32 mouse cellular contexts compared by ENCODE assay signal in genomic region chr8:122452154-122452553, GRCm38 (mm10). TPM values are rescaled to one million over a fixed set of nuclear protein-coding genes. Genes with fewer than 3 reads are reported as not detected.
DNase-seq lines count a peak whose midpoint lies in the region; ATAC-seq and TF ChIP-seq lines count a peak whose summit lies in the region.
"Had no signal": no experiment of that assay in that cellular context is flagged by ENCODE, and none has a peak within 500 bp of the region (broad histone marks: within the 10 kb centered on the region; RNA-seq: fewer than 3 reads in every experiment).

No protein-coding gene starts in this region.

- no peaks in the 10 kb centered on the region for H3K9me3 ChIP-seq in heart, embryonic 10.5 days
- H3K9me3 ChIP-seq in heart, embryonic 16.5 days (replicated peaks; ENCODE audit: control insufficient read depth, low read length): no peaks in the 10 kb centered on the region
- no peaks in the 10 kb centered on the region for H3K9me3 ChIP-seq in forebrain, embryonic 11.5 days (ENCODE audit: control insufficient read depth, low read length)
- H3K9me3 ChIP-seq: forebrain, embryonic 12.5 days; hindbrain, embryonic 10.5 days; intestine, embryonic 15.5 days; limb, embryonic 13.5 days; stomach, embryonic 15.5 days had no signal

- ATAC-seq in heart, embryonic 16.5 days (replicated peaks; ENCODE audit: extremely low read depth, insufficient read depth, low FRiP score): peak; percentile 65
- no peak for ATAC-seq in megakaryocyte progenitor cell, adult 5-6 weeks (replicated peaks; ENCODE audit: poor library complexity)
- ATAC-seq in forebrain, embryonic 11.5 days (replicated peaks; ENCODE audit: low FRiP score): no peak
- no peak for ATAC-seq in activated CD4-positive, CD25-positive, alpha-beta regulatory T cell, adult 4 months
- ATAC-seq: CD4-positive, CD25-positive, alpha-beta regulatory T cell, adult 4 months; hindbrain, embryonic 16.5 days; midbrain, embryonic 16.5 days had no signal

- H3K27ac ChIP-seq in gastrocnemius, adult 2 months: peak overlapping the region; percentile 90
- peak overlapping the region; percentile 87 for H3K27ac ChIP-seq in heart, embryonic 10.5 days
- H3K27ac ChIP-seq in heart, embryonic 16.5 days (ENCODE audit: low read length): peak overlapping the region; percentile 98
- H3K27ac ChIP-seq in forebrain, embryonic 11.5 days (ENCODE audit: low read depth, low read length): no peak overlapping the region
- H3K27ac ChIP-seq: forebrain, embryonic 12.5 days; hindbrain, embryonic 10.5 days; intestine, embryonic 15.5 days; limb, embryonic 13.5 days; liver, embryonic 14.5 days; stomach, embryonic 15.5 days had no signal

- no peak overlapping the region for H3K9ac ChIP-seq in heart, embryonic 16.5 days (ENCODE audit: low read length)
- no peak overlapping the region for H3K9ac ChIP-seq in forebrain, embryonic 11.5 days (ENCODE audit: low read length)
- H3K9ac ChIP-seq: forebrain, embryonic 12.5 days; intestine, embryonic 15.5 days; limb, embryonic 13.5 days; liver, embryonic 14.5 days; lung, embryonic 14.5 days; stomach, embryonic 15.5 days had no signal

- no peak for TF ChIP-seq CTCF in gastrocnemius, adult 2 months (IDR thresholded peaks at IDR 0.05)

- peak; percentile 76 for DNase-seq in gastrocnemius, adult 2 months
- DNase-seq in gastrocnemius, postnatal 4 days (ENCODE audit: low spot score in 2 of 2): no peak
- peak; percentile 16 for DNase-seq in brain, adult 2 months (ENCODE audit: low read depth, low spot score)
- DNase-seq in heart, embryonic 10.5 days (ENCODE audit: low spot score): no peak
- no peak for DNase-seq in forebrain, embryonic 11.5 days (ENCODE audit: low spot score)
- DNase-seq: adrenal gland, postnatal 36 days; cerebellum, adult 11 months; cerebellum, adult 9-11 months; kidney, postnatal 25 days; layer of hippocampus, postnatal 36 days; lung, embryonic 14.5 days; right cerebral cortex, adult 18-20 months; right cerebral cortex, postnatal 4 days; thymus, postnatal 4 days had no signal

- peaks cover 11% of the 10 kb centered on the region; the same call in 1 of the 2 replicates for H3K36me3 ChIP-seq in heart, embryonic 10.5 days
- no peaks in the 10 kb centered on the region for H3K36me3 ChIP-seq in heart, embryonic 16.5 days (ENCODE audit: control insufficient read depth, insufficient read depth)
- H3K36me3 ChIP-seq in forebrain, embryonic 11.5 days (ENCODE audit: control insufficient read depth, insufficient read depth, low read length): no peaks in the 10 kb centered on the region
- H3K36me3 ChIP-seq: forebrain, embryonic 12.5 days; hindbrain, embryonic 10.5 days; intestine, embryonic 15.5 days; limb, embryonic 13.5 days; stomach, embryonic 15.5 days had no signal

- intact Hi-C loops in gastrocnemius, adult 2 months (cut with DNase I): no loop called here

- peaks cover 15% of the 10 kb centered on the region for H3K27me3 ChIP-seq in heart, embryonic 10.5 days (ENCODE audit: insufficient read depth, poor library complexity, severe bottlenecking)
- H3K27me3 ChIP-seq in heart, embryonic 16.5 days (ENCODE audit: control insufficient read depth, insufficient read depth, low read length): no peaks in the 10 kb centered on the region
- no peaks in the 10 kb centered on the region for H3K27me3 ChIP-seq in forebrain, embryonic 11.5 days (ENCODE audit: control insufficient read depth, insufficient read depth, low read length)
- H3K27me3 ChIP-seq: intestine, embryonic 15.5 days; stomach, embryonic 15.5 days had no signal

- peaks cover 57% of the 10 kb centered on the region for H3K4me1 ChIP-seq in heart, embryonic 10.5 days
- H3K4me1 ChIP-seq in heart, embryonic 16.5 days (ENCODE audit: control insufficient read depth, insufficient read depth, low read length): peaks cover 27% of the 10 kb centered on the region
- H3K4me1 ChIP-seq in forebrain, embryonic 11.5 days (replicated peaks; ENCODE audit: control insufficient read depth, insufficient read depth, low read length): no peaks in the 10 kb centered on the region
- H3K4me1 ChIP-seq: forebrain, embryonic 12.5 days; hindbrain, embryonic 10.5 days; intestine, embryonic 15.5 days; limb, embryonic 13.5 days; stomach, embryonic 15.5 days had no signal

- WGBS in heart, embryonic 10.5 days: 62% methylated on average over 10 of the region's 10 CpGs
- WGBS in heart, embryonic 16.5 days: 47% methylated on average over 9 of the region's 10 CpGs
- 86% methylated on average over 10 of the region's 10 CpGs for WGBS in forebrain, embryonic 11.5 days

- no peak overlapping the region; the same call in 1 of the 2 replicates for H3K4me2 ChIP-seq in heart, embryonic 16.5 days (ENCODE audit: low read depth, low read length)
- H3K4me2 ChIP-seq in forebrain, embryonic 11.5 days (ENCODE audit: low read depth, low read length, severe bottlenecking): no peak overlapping the region
- H3K4me2 ChIP-seq: forebrain, embryonic 12.5 days; intestine, embryonic 15.5 days; limb, embryonic 13.5 days; lung, embryonic 14.5 days; stomach, embryonic 15.5 days had no signal

- H3K4me3 ChIP-seq in gastrocnemius, adult 2 months: no peak overlapping the region
- H3K4me3 ChIP-seq in heart, embryonic 10.5 days: no peak overlapping the region
- no peak overlapping the region for H3K4me3 ChIP-seq in heart, embryonic 16.5 days (ENCODE audit: low read length)
- no peak overlapping the region for H3K4me3 ChIP-seq in forebrain, embryonic 11.5 days (ENCODE audit: low read depth, low read length)
- H3K4me3 ChIP-seq: forebrain, embryonic 12.5 days; hindbrain, embryonic 10.5 days; intestine, embryonic 15.5 days; limb, embryonic 13.5 days; stomach, embryonic 15.5 days had no signal

RNA-seq across cellular contexts. Expression of gene Snai3, which starts 8.4 kb away (rescaled TPM):
- 10 to 100 TPM; 11.3 TPM for total RNA-seq in gastrocnemius, adult 2 months (2021)
- 1 to 10 TPM; 4.9 to 7.7 TPM for total RNA-seq in gastrocnemius, postnatal 4 days (2021)
- 2.3 and 6.6 TPM in 2 replicates for polyA plus RNA-seq in heart, embryonic 10.5 days (2016; fragmentation: Nextera tagmentation; extraction: Ambion mirVana)
- 2.8 and 3.6 TPM in 2 replicates for polyA plus RNA-seq in heart, embryonic 16.5 days (2015; fragmentation: Nextera tagmentation; extraction: Ambion mirVana)
- total RNA-seq in megakaryocyte progenitor cell, adult 5-6 weeks (2015): 0.30 TPM in 1 of 2 replicates, not detected in the other
- total RNA-seq in megakaryocyte progenitor cell, adult 5-6 weeks (2017): not detected in 2 replicates
- polyA plus RNA-seq in forebrain, embryonic 11.5 days (2014; fragmentation: Nextera tagmentation; extraction: Ambion mirVana): 0.37 TPM in 1 of 2 replicates, not detected in the other
- 1 to 10 TPM; 3.2 to 5.1 TPM for polyA plus RNA-seq in activated CD4-positive, CD25-positive, alpha-beta regulatory T cell, adult 4 months (2017; shearing (Covaris generic))
- total RNA-seq: adrenal gland, adult 18-20 months; adrenal gland, postnatal 36 days; common myeloid progenitor, adult 5-6 weeks; layer of hippocampus, adult 8-10 months; layer of hippocampus, postnatal 36 days; left cerebral cortex, postnatal 14 days; megakaryocyte-erythroid progenitor cell, adult 5-6 weeks had no signal
- polyA plus RNA-seq: forebrain, embryonic 12.5 days; hindbrain, embryonic 10.5 days; hindbrain, embryonic 16.5 days; midbrain, embryonic 16.5 days; neural tube, embryonic 14.5 days had no signal

RNA-seq across cellular contexts. Expression of gene Mvd, which starts 8.9 kb away (rescaled TPM):
- 1 to 10 TPM; 5.1 to 6.4 TPM for total RNA-seq in gastrocnemius, adult 2 months (2021)
- total RNA-seq in gastrocnemius, postnatal 4 days (2021): 10 to 100 TPM; 14.7 to 18.4 TPM
- polyA plus RNA-seq in heart, embryonic 10.5 days (2016; fragmentation: Nextera tagmentation; extraction: Ambion mirVana): 41.7 and 43.8 TPM in 2 replicates
- 15.9 and 16.1 TPM in 2 replicates for polyA plus RNA-seq in heart, embryonic 16.5 days (2015; fragmentation: Nextera tagmentation; extraction: Ambion mirVana)
- total RNA-seq in megakaryocyte progenitor cell, adult 5-6 weeks (2015): 3.4 and 3.8 TPM in 2 replicates
- total RNA-seq in megakaryocyte progenitor cell, adult 5-6 weeks (2017): 3.2 and 5.6 TPM in 2 replicates
- polyA plus RNA-seq in forebrain, embryonic 11.5 days (2014; fragmentation: Nextera tagmentation; extraction: Ambion mirVana): 47.4 and 50.3 TPM in 2 replicates
- polyA plus RNA-seq in activated CD4-positive, CD25-positive, alpha-beta regulatory T cell, adult 4 months (2017; shearing (Covaris generic)): 10 to 100 TPM; 14.8 to 15.1 TPM

RNA-seq across cellular contexts. Expression of gene Cyba, which starts 19.4 kb away (rescaled TPM):
- 1 to 10 TPM; 6.7 to 7.7 TPM for total RNA-seq in gastrocnemius, adult 2 months (2021)
- 10 to 100 TPM; 51.7 to 64.2 TPM for total RNA-seq in gastrocnemius, postnatal 4 days (2021)
- 185 and 214 TPM in 2 replicates for polyA plus RNA-seq in heart, embryonic 10.5 days (2016; fragmentation: Nextera tagmentation; extraction: Ambion mirVana)
- polyA plus RNA-seq in heart, embryonic 16.5 days (2015; fragmentation: Nextera tagmentation; extraction: Ambion mirVana): 170 and 202 TPM in 2 replicates
- 123 and 166 TPM in 2 replicates for total RNA-seq in megakaryocyte progenitor cell, adult 5-6 weeks (2015)
- total RNA-seq in megakaryocyte progenitor cell, adult 5-6 weeks (2017): 94.4 and 117 TPM in 2 replicates
- 52.3 and 58.2 TPM in 2 replicates for polyA plus RNA-seq in forebrain, embryonic 11.5 days (2014; fragmentation: Nextera tagmentation; extraction: Ambion mirVana)
- polyA plus RNA-seq in activated CD4-positive, CD25-positive, alpha-beta regulatory T cell, adult 4 months (2017; shearing (Covaris generic)): 100 to 1,000 TPM; 750 to 796 TPM

RNA-seq across cellular contexts. Expression of gene Rnf166, which starts 23.7 kb away (rescaled TPM):
- total RNA-seq in gastrocnemius, adult 2 months (2021): 10 to 100 TPM; 30.4 to 32.6 TPM
- 10 to 100 TPM; 36.9 to 40.1 TPM for total RNA-seq in gastrocnemius, postnatal 4 days (2021)
- polyA plus RNA-seq in heart, embryonic 10.5 days (2016; fragmentation: Nextera tagmentation; extraction: Ambion mirVana): 37.1 and 38.8 TPM in 2 replicates
- 42.1 and 48.6 TPM in 2 replicates for polyA plus RNA-seq in heart, embryonic 16.5 days (2015; fragmentation: Nextera tagmentation; extraction: Ambion mirVana)
- total RNA-seq in megakaryocyte progenitor cell, adult 5-6 weeks (2015): 26.6 and 33.3 TPM in 2 replicates
- 32.8 and 33.2 TPM in 2 replicates for total RNA-seq in megakaryocyte progenitor cell, adult 5-6 weeks (2017)
- polyA plus RNA-seq in forebrain, embryonic 11.5 days (2014; fragmentation: Nextera tagmentation; extraction: Ambion mirVana): 31.2 and 36.0 TPM in 2 replicates
- polyA plus RNA-seq in activated CD4-positive, CD25-positive, alpha-beta regulatory T cell, adult 4 months (2017; shearing (Covaris generic)): 10 to 100 TPM; 35.0 to 36.0 TPM

RNA-seq across cellular contexts. Expression of gene Ctu2, which starts 23.8 kb away (rescaled TPM):
- total RNA-seq in gastrocnemius, adult 2 months (2021): 1 to 10 TPM; 6.9 to 7.4 TPM
- total RNA-seq in gastrocnemius, postnatal 4 days (2021): 10 to 100 TPM; 18.3 to 18.9 TPM
- polyA plus RNA-seq in heart, embryonic 10.5 days (2016; fragmentation: Nextera tagmentation; extraction: Ambion mirVana): 40.5 and 45.9 TPM in 2 replicates
- 25.2 and 27.8 TPM in 2 replicates for polyA plus RNA-seq in heart, embryonic 16.5 days (2015; fragmentation: Nextera tagmentation; extraction: Ambion mirVana)
- 17.3 and 26.8 TPM in 2 replicates for total RNA-seq in megakaryocyte progenitor cell, adult 5-6 weeks (2015)
- 11.2 and 14.9 TPM in 2 replicates for total RNA-seq in megakaryocyte progenitor cell, adult 5-6 weeks (2017)
- 75.7 and 84.5 TPM in 2 replicates for polyA plus RNA-seq in forebrain, embryonic 11.5 days (2014; fragmentation: Nextera tagmentation; extraction: Ambion mirVana)
- 10 to 100 TPM; 11.0 to 14.6 TPM for polyA plus RNA-seq in activated CD4-positive, CD25-positive, alpha-beta regulatory T cell, adult 4 months (2017; shearing (Covaris generic))

Comparison
In these comparisons a context has a peak if more than half of its experiments do, and no peak if none do; other contexts are left out.
1. DNase-seq: peak in gastrocnemius, adult 2 months (single experiment) and brain, adult 2 months (single experiment); none in gastrocnemius, postnatal 4 days (0 of 2), heart, embryonic 10.5 days (single experiment) and forebrain, embryonic 11.5 days (single experiment).